Mouse (Mus musculus): ENCODE results near the gene Xpr1. TPM values are rescaled to one million over a fixed set of nuclear protein-coding genes. Genes with fewer than 3 reads are reported as not detected.

Xpr1 gene
- total and polyA plus RNA-seq, 3 experiments, result 6.2 to 67.8 (median 12.2) TPM

DNA sequence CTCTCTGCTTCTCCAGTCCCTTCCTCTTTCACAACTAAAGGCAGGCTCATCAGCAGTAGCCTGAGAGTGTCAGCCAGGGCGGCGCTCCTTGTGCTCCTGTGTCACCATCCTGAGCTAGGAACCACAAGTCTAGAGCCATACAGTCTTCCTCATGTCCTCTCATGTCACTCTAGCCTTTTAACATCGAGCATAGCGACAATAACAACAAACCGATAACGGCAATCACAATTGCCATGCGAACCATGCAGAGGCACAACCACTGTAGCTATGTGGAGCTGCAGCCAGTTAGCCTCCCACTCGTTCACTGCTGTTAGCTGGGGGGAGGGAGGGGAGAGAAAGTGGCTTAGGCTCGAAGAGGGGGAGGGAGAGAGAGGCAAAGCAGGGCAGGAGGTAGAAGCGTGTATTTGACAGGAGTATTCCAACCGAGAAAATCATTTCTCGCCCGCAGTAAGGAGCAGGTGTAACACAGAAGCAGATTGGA is 25.3 kb upstream of the Xpr1 start:
- no peaks in the 10 kb centered on the region for H3K79me2 ChIP-seq (ENCODE audit: control insufficient read depth, insufficient read depth, low read length, poor library complexity)
- H3K4me3 ChIP-seq (ENCODE audit: control insufficient read depth in 1 of 2, insufficient read depth in 1 of 2, low read depth in 2 of 2, low read length in 2 of 2), result no peak overlapping the region
- H3K4me1 ChIP-seq (ENCODE audit: control insufficient read depth in 1 of 2, insufficient read depth in 2 of 2, low read length in 2 of 2), result no peaks in the 10 kb centered on the region
- no peak for DNase-seq (ENCODE audit: low read depth, low spot score)
- H3K27me3 ChIP-seq (ENCODE audit: control insufficient read depth in 1 of 2, insufficient read depth in 2 of 2, low read length in 2 of 2), result peaks cover 4 to 8% of the 10 kb centered on the region in 2 experiments
- H3K9ac ChIP-seq (ENCODE audit: control insufficient read depth, low read depth, low read length, poor library complexity, severe bottlenecking), result no peak overlapping the region
- H3K27ac ChIP-seq (ENCODE audit: control insufficient read depth, low read depth, low read length), result no peak overlapping the region
- no peaks in the 10 kb centered on the region for H3K36me3 ChIP-seq (ENCODE audit: control insufficient read depth in 1 of 2, insufficient read depth in 2 of 2, low read length in 2 of 2)
- H3K9me3 ChIP-seq (replicated peaks; ENCODE audit: insufficient read depth, low read length), result no peaks in the 10 kb centered on the region
- TF ChIP-seq CHD1 (IDR thresholded peaks at IDR 0.05; ENCODE audit: low read depth, low read length) (no peak), ZC3H11A (IDR thresholded peaks at IDR 0.05; ENCODE audit: low read depth, low read length) (no peak)

DNA sequence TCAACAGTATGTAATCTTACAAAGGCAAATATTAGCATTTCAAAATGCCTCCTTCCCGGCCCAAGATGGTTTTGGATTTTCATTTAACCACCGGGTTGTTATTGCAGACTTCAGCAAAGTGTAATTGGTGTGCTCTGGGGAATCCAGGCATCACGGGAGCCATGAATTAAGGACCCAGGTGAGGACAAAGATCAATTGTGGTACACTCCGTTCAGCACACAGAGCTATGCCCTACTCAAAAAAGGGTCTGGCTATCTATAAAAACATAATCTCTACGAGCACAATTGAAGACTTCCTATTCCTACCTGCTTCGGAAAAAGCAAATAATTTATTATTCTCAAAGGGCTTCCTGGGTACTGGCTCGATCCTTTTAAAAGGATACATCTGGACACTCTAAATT is 22.3 kb upstream of the Xpr1 start:
- Histone ChIP-seq H3K27me3 (ENCODE audit: control insufficient read depth in 1 of 2, insufficient read depth in 2 of 2, low read length in 2 of 2) (peaks cover 6 to 8% of the 10 kb centered on the region in 2 experiments), H3K27ac (ENCODE audit: control insufficient read depth, low read depth, low read length) (no peak overlapping the region), H3K9ac (ENCODE audit: control insufficient read depth, low read depth, low read length, poor library complexity, severe bottlenecking) (no peak overlapping the region), H3K79me2 (ENCODE audit: control insufficient read depth, insufficient read depth, low read length, poor library complexity) (no peaks in the 10 kb centered on the region), H3K4me1 (ENCODE audit: control insufficient read depth in 1 of 2, insufficient read depth in 2 of 2, low read length in 2 of 2) (no peaks in the 10 kb centered on the region), H3K4me3 (ENCODE audit: control insufficient read depth in 1 of 2, insufficient read depth in 1 of 2, low read depth in 2 of 2, low read length in 2 of 2) (no peak overlapping the region), H3K9me3 (replicated peaks; ENCODE audit: insufficient read depth, low read length) (no peaks in the 10 kb centered on the region), H3K36me3 (ENCODE audit: control insufficient read depth in 1 of 2, insufficient read depth in 2 of 2, low read length in 2 of 2) (no peaks in the 10 kb centered on the region)
- DNase-seq (ENCODE audit: low read depth, low spot score), result no peak
- TF ChIP-seq GABPA (IDR thresholded peaks at IDR 0.05; ENCODE audit: low read depth, low read length), result no peak
- no peak for TF ChIP-seq POLR2AphosphoS2 (IDR thresholded peaks at IDR 0.05; ENCODE audit: low read length)
- no peak for TF ChIP-seq MXI1 (IDR thresholded peaks at IDR 0.05; ENCODE audit: low read depth, low read length)
- TF ChIP-seq ZC3H11A (IDR thresholded peaks at IDR 0.05; ENCODE audit: low read depth, low read length), result no peak
- TF ChIP-seq GATA1 (IDR thresholded peaks at IDR 0.05; ENCODE audit: low read depth, low read length), result no peak
- TF ChIP-seq EP300 (IDR thresholded peaks at IDR 0.05; ENCODE audit: low read depth in 1 of 2, low read length in 2 of 2), result no peak
- no peak for TF ChIP-seq USF1 (IDR thresholded peaks at IDR 0.05; ENCODE audit: low read depth, low read length)
- no peak for TF ChIP-seq MYB (IDR thresholded peaks at IDR 0.05; ENCODE audit: low read depth, low read length)
- TF ChIP-seq CHD1 (IDR thresholded peaks at IDR 0.05; ENCODE audit: low read depth, low read length), result no peak
- no peak for TF ChIP-seq KAT2A (conservative IDR thresholded peaks at IDR 0.05; ENCODE audit: low read depth, low read length)
- no peak for TF ChIP-seq MAFK (IDR thresholded peaks at IDR 0.05; ENCODE audit: borderline replicate concordance, low read depth, low read length)
- no peak for TF ChIP-seq ZMIZ1 (IDR thresholded peaks at IDR 0.05; ENCODE audit: low read depth, low read length)
- TF ChIP-seq ELF1 (IDR thresholded peaks at IDR 0.05; ENCODE audit: low read depth, low read length), result no peak
- TF ChIP-seq SMC3 (IDR thresholded peaks at IDR 0.05; ENCODE audit: low read depth, low read length), result no peak
- TF ChIP-seq MAX (IDR thresholded peaks at IDR 0.05; ENCODE audit: low read length), result no peak
- no peak for TF ChIP-seq TCF12 (IDR thresholded peaks at IDR 0.05; ENCODE audit: low read depth, low read length)
- TF ChIP-seq USF2 (IDR thresholded peaks at IDR 0.05; ENCODE audit: borderline replicate concordance in 1 of 2, insufficient read depth in 1 of 2, low read depth in 1 of 2, low read length in 2 of 2), result no peak
- no peak for TF ChIP-seq NRF1 (IDR thresholded peaks at IDR 0.05; ENCODE audit: insufficient read depth, low read depth, low read length, poor library complexity, severe bottlenecking)
